Mouse (Mus musculus) heart, adult 2 months (tissue): Measurements from ENCODE around the gene Syt7. TPM values are rescaled to one million over a fixed set of nuclear protein-coding genes. Genes with fewer than 3 reads are reported as not detected.

ENCODE experiments used
- DNase-seq, 2 experiments: peaks; one replicate each; pipeline ENCODE4 v3.0.0; 2021
- H3K27ac ChIP-seq: fragments of 200-600 bp; 2 replicates; pipeline ENCODE4 v1.8.1; 2022
- H3K27me3 ChIP-seq: fragments of 200-500 bp; 2 replicates; pipeline ENCODE4 v1.6.1; 2012; ENCODE audit warnings: mild to moderate bottlenecking, low read length, inconsistent platforms, mixed read lengths; ENCODE audit not compliant: control insufficient read depth, insufficient read depth
- H3K36me3 ChIP-seq: fragments of 200-500 bp; 2 replicates; pipeline ENCODE4 v1.6.1; 2012; ENCODE audit warnings: low read length, inconsistent platforms; ENCODE audit not compliant: control insufficient read depth, insufficient read depth
- H3K4me1 ChIP-seq: fragments of 200-500 bp; 2 replicates; pipeline ENCODE4 v1.6.1; 2011; ENCODE audit warnings: low read length; ENCODE audit not compliant: control insufficient read depth, insufficient read depth
- H3K4me3 ChIP-seq: fragments of 200-600 bp; 2 replicates; pipeline ENCODE4 v1.8.1; 2022
- H3K79me2 ChIP-seq: fragments of 200-500 bp; replicated peaks from 2 replicates; pipeline ENCODE4 v1.6.1; 2012; ENCODE audit warnings: mild to moderate bottlenecking, inconsistent platforms, low read length, moderate library complexity, mixed read lengths; ENCODE audit not compliant: control insufficient read depth, insufficient read depth
- H3K9ac ChIP-seq: fragments of 200-500 bp; 2 replicates; pipeline ENCODE4 v1.6.1; 2012; ENCODE audit warnings: low read depth, mild to moderate bottlenecking, control low read depth, inconsistent platforms, low read length, mixed read lengths
- CTCF ChIP-seq: fragments of 200-600 bp; IDR thresholded peaks from 2 replicates; pipeline ENCODE4 v1.8.1; 2022; ENCODE audit warnings: antibody characterized with exemption, mild to moderate bottlenecking, moderate library complexity
- EP300 ChIP-seq: fragments of 200-500 bp; IDR thresholded peaks from 2 replicates; pipeline ENCODE4 v1.6.1; 2011; ENCODE audit warnings: low read depth, low read length, control low read depth; ENCODE audit not compliant: insufficient read depth
- POLR2A ChIP-seq: fragments of 200-500 bp; IDR thresholded peaks from 2 replicates; pipeline ENCODE4 v1.6.1; 2011; ENCODE audit warnings: mild to moderate bottlenecking, low read depth, low read length, control low read depth; ENCODE audit not compliant: insufficient read depth
- WGBS: fragments of 180-500 bp; shearing (Covaris S2); methylation state at CpG from one replicate; pipeline ENCODE4 v1.1.7; 2018; 5-methylcytosine and 5-hydroxymethylcytosine counted together
- intact Hi-C: fragments of 180-260 bp; cut with DNase I; formaldehyde crosslinking; loops from one replicate; pipeline ENCODE4 v1.15.1; 2025
- polyA plus RNA-seq: library from polyadenylated mRNA; depleted of rRNA; stranded (reverse); fragments of >200 nt; gene quantifications from 2 replicates; pipeline ENCODE4 v1.2.3, GENCODE M21; 2012
- total RNA-seq, 2 experiments: library from RNA; stranded (reverse); gene quantifications; 2 replicates each; pipeline ENCODE4 v1.2.3; 2021

Gene Syt7
- total and polyA plus RNA-seq, 3 experiments = 17.6 to 38.6 (median 35.7) TPM

- no peak for DNase-seq
- 64% methylated on average over 4 of the region's 4 CpGs for WGBS
These were observed 19.0 kb upstream of the Syt7 start for GRCm38 (mm10) chr19:10369936-10370335.

DNA sequence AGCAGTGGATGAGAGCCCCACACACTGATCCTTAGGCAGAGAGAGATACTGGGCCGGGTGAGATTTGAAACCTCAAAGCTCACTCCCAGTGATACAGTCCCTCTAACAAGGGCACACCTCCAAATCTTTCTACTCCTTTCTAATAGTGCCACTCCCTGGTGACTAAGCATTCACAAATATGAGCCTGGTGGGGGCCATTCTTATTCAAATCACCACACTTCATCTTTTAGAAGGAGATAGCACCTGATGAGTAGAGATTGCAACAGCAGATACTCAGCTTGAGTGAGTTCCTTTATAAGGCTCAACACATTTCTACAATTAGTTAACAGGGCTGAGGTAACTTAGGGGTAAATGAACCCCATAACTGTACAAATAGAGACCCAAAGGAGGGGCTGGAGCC is 15.7 kb upstream of the Syt7 start:
- Histone ChIP-seq H3K27ac (no peak overlapping the region), H3K36me3 (no peaks in the 10 kb centered on the region), H3K4me3 (no peak overlapping the region), H3K27me3 (no peaks in the 10 kb centered on the region), H3K4me1 (peaks cover 12% of the 10 kb centered on the region), H3K79me2 (no peaks in the 10 kb centered on the region), H3K9ac (no peak overlapping the region)
- 69% methylated on average over 1 of the region's 1 CpGs for WGBS
- TF ChIP-seq POLR2A (no peak), EP300 (no peak), CTCF (no peak)
- intact Hi-C loops = no loop called here
- DNase-seq = no peak

More at GRCm38 (mm10) chr19:10369936-10370335, 19.0 kb upstream of the Syt7 start:
- Histone ChIP-seq H3K9ac (no peak overlapping the region), H3K4me1 (peaks cover 4% of the 10 kb centered on the region), H3K4me3 (no peak overlapping the region), H3K27ac (no peak overlapping the region), H3K36me3 (no peaks in the 10 kb centered on the region), H3K79me2 (no peaks in the 10 kb centered on the region), H3K27me3 (no peaks in the 10 kb centered on the region)
- intact Hi-C loops = no loop called here
- TF ChIP-seq CTCF = no peak
- no peak for TF ChIP-seq POLR2A
- TF ChIP-seq EP300 = no peak

GRCm38 (mm10) chr19:10375260-10375659 is 13.6 kb upstream of the Syt7 start:
- peak; percentile 69 for TF ChIP-seq POLR2A
- no peak for TF ChIP-seq CTCF
- TF ChIP-seq EP300 = peak; percentile 92
- no peak overlapping the region for H3K9ac ChIP-seq
- DNase-seq = peak; percentile 51 to 57
- no peaks in the 10 kb centered on the region for H3K27me3 ChIP-seq
- no peaks in the 10 kb centered on the region for H3K36me3 ChIP-seq
- H3K4me3 ChIP-seq = no peak overlapping the region
- H3K4me1 ChIP-seq = peaks cover 12% of the 10 kb centered on the region
- H3K27ac ChIP-seq = peak overlapping the region; percentile 86
- 39% methylated on average over 5 of the region's 5 CpGs for WGBS
- intact Hi-C loops = no loop called here
- no peaks in the 10 kb centered on the region for H3K79me2 ChIP-seq

DNA sequence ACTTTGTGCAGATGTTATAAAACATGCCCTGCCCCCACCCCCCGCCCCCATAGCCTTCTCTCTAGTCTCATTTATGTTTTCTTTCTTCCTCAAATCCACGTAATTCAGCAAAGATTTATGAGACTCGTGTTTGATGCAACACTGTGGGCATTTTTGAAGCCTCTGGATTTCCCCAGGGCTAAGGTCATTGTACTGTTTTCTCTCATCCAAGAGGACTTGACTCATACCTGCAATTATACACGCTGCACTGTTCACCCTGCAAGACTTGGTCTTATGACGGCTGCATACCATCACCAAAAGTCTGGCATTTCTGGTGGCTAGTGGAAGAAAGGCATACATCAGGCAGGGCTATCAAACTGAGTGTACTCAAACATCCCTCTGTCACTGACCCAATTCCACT is 8.9 kb upstream of the Syt7 start:
- no peaks in the 10 kb centered on the region for H3K79me2 ChIP-seq
- H3K4me1 ChIP-seq = peaks cover 8% of the 10 kb centered on the region
- H3K27me3 ChIP-seq = no peaks in the 10 kb centered on the region
- H3K4me3 ChIP-seq = no peak overlapping the region
- H3K9ac ChIP-seq = no peak overlapping the region
- H3K27ac ChIP-seq = no peak overlapping the region
- no peak for DNase-seq
- intact Hi-C loops = no loop called here
- no peaks in the 10 kb centered on the region for H3K36me3 ChIP-seq
- WGBS = 85% methylated on average over 5 of the region's 5 CpGs
- no peak for TF ChIP-seq EP300
- TF ChIP-seq CTCF = no peak
- no peak for TF ChIP-seq POLR2A

DNA sequence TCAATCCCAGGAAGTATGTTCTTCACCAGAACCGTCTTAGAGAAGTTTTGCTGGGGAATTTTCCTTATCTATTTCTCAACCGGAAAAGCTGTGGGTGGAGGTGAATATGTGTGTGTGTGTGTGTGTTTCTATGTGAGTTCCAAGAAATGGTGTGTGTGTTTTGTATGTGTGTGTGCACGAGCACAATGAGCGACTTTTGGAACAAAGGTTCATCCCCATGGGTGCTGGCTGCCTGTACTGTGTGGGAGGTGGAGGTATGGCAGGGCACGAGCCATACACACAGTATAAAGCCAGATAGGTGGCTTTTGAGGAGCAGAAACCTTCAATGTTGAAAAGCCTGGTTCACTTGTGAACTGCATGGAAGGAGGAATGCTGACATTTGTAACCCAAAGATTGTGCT is 1.2 kb upstream of the Syt7 start:
- intact Hi-C loops = loop anchor here (1.0 to 2.0 kb wide), 2 partner anchors 11 to 45 kb away; no protein-coding TSS in a partner anchor

GRCm38 (mm10) chr19:10389391-10390098 is 655 bp downstream of the Syt7 start:
- no peak for TF ChIP-seq EP300
- TF ChIP-seq CTCF = peak; percentile 52
- peak overlapping the region; percentile 76 for H3K4me3 ChIP-seq
- no peaks in the 10 kb centered on the region for H3K36me3 ChIP-seq
- peak overlapping the region; percentile 59 for H3K27ac ChIP-seq
- intact Hi-C loops = loop anchor here (2.0 to 5.0 kb wide), 2 partner anchors 47 to 93 kb away; partner anchors contain the start of gene Ppp1r32
- DNase-seq = peak in 1 of 2 experiments; percentile 63
- peak overlapping the region; percentile 80 for H3K9ac ChIP-seq
- peaks cover 1% of the 10 kb centered on the region; the same call in 1 of the 2 replicates for H3K4me1 ChIP-seq
- H3K27me3 ChIP-seq = no peaks in the 10 kb centered on the region
- WGBS = 2% methylated on average over 52 of the region's 54 CpGs
- H3K79me2 ChIP-seq = no peaks in the 10 kb centered on the region

More for the DNA sequence above, 1.2 kb upstream of the Syt7 start:
- WGBS = 28% methylated on average over 5 of the region's 5 CpGs
- Histone ChIP-seq H3K4me1 (0 out of 2 replicates have a peak, but pooled peaks cover 1% of the 10 kb centered on the region), H3K27me3 (no peaks in the 10 kb centered on the region), H3K4me3 (no peak overlapping the region), H3K27ac (peak overlapping the region; percentile 86; the same call in 1 of the 2 replicates), H3K9ac (no peak overlapping the region), H3K79me2 (no peaks in the 10 kb centered on the region), H3K36me3 (no peaks in the 10 kb centered on the region)
- TF ChIP-seq EP300 (no peak), CTCF (no peak)
- no peak for DNase-seq
